ENCODE assay signal across 8 mouse cellular contexts in genomic region chr16:91546836-91547741, GRCm38 (mm10). TPM values are rescaled to one million over a fixed set of nuclear protein-coding genes. Genes with fewer than 3 reads are reported as not detected.
DNase-seq lines count a peak whose midpoint lies in the region; ATAC-seq and TF ChIP-seq lines count a peak whose summit lies in the region.

Ifngr2 (plus strand) TSS chr16:91547072.

- H3K9ac ChIP-seq in hindbrain, embryonic 15.5 days: peak within 1 kb of the TSS; percentile 88

- no peak for DNase-seq in Patski (ENCODE audit: low read depth, low spot score)
- peak; percentile 51 for DNase-seq in cerebellum, adult 9-10 months
- peak; percentile 83 for DNase-seq in gastrocnemius, adult 2 months
- peak; percentile 42 to 48 for DNase-seq in left cerebral cortex, postnatal 14 days (ENCODE audit: low spot score in 2 of 2)
- peak; percentile 62 to 63 for DNase-seq in right cerebral cortex, postnatal 10 days (ENCODE audit: low spot score in 2 of 2)

- WGBS in hindbrain, embryonic 15.5 days: 1% methylated on average over 57 of the region's 74 CpGs

- peaks cover 32% of the 10 kb centered on the region for H3K4me1 ChIP-seq in hindbrain, embryonic 15.5 days (replicated peaks)
- H3K4me1 ChIP-seq in megakaryocyte, embryonic 14.5 days: peaks cover 64% of the 10 kb centered on the region

- CTCF ChIA-PET in Patski (lab: Charles Lee): interaction anchor here (0.7 kb wide), 1 partner anchor 9 kb away, joined by 3 read pairs; no protein-coding TSS in a partner anchor

- H3K4me2 ChIP-seq in hindbrain, embryonic 15.5 days: peak within 1 kb of the TSS; percentile 72

- H3K27ac ChIP-seq in gastrocnemius, adult 2 months: peak within 1 kb of the TSS; percentile 96
- peak within 1 kb of the TSS; percentile 69 for H3K27ac ChIP-seq in hindbrain, embryonic 15.5 days (replicated peaks)

- in situ Hi-C loops in Patski (cut with MboI; ENCODE audit: low pct_unique_long_range_greater_than_20kb): no loop called here

- no peaks in the 10 kb centered on the region for H3K9me3 ChIP-seq in hindbrain, embryonic 15.5 days
- no peaks in the 10 kb centered on the region for H3K9me3 ChIP-seq in megakaryocyte, embryonic 14.5 days

- intact Hi-C loops in gastrocnemius, adult 2 months (cut with DNase I): no loop called here
- intact Hi-C loops in left cerebral cortex, postnatal 14 days (cut with DNase I): no loop called here

- no peaks in the 10 kb centered on the region for H3K36me3 ChIP-seq in hindbrain, embryonic 15.5 days
- peaks cover 17% of the 10 kb centered on the region for H3K36me3 ChIP-seq in megakaryocyte, embryonic 14.5 days (replicated peaks; ENCODE audit: low read length)

- no peaks in the 10 kb centered on the region for H3K27me3 ChIP-seq in Patski
- no peaks in the 10 kb centered on the region for H3K27me3 ChIP-seq in hindbrain, embryonic 15.5 days
- peaks cover 17% of the 10 kb centered on the region for H3K27me3 ChIP-seq in megakaryocyte, embryonic 14.5 days (replicated peaks)

- ATAC-seq in Patski: peak; percentile 84
- peak; percentile 87 for ATAC-seq in hindbrain, embryonic 15.5 days (ENCODE audit: low FRiP score, low read depth)
- no peak for ATAC-seq in megakaryocyte-erythroid progenitor cell, adult 5-6 weeks (replicated peaks; ENCODE audit: low FRiP score, low TSS enrichment, poor library complexity, severe bottlenecking)

- peak within 1 kb of the TSS; percentile 99 for H3K4me3 ChIP-seq in gastrocnemius, adult 2 months
- peak within 1 kb of the TSS; percentile 89 for H3K4me3 ChIP-seq in hindbrain, embryonic 15.5 days
- H3K4me3 ChIP-seq in megakaryocyte, embryonic 14.5 days (replicated peaks): peak within 1 kb of the TSS; percentile 97

- no peak for TF ChIP-seq CTCF in Patski (IDR thresholded peaks at IDR 0.05)
- TF ChIP-seq CTCF in gastrocnemius, adult 2 months (IDR thresholded peaks at IDR 0.05): no peak

- POLR2A ChIA-PET in Patski (lab: Charles Lee): no interaction called here

RNA-seq across cellular contexts. Expression of gene Ifngr2, which starts in this region (rescaled TPM):
- polyA plus RNA-seq in Patski (2021): 31.3 TPM
- 10 to 100 TPM; 55.2 to 55.5 TPM for total RNA-seq in gastrocnemius, adult 2 months (2021)
- 105 and 106 TPM in 2 replicates for polyA plus RNA-seq in hindbrain, embryonic 15.5 days (2015; fragmentation: Nextera tagmentation; extraction: Ambion mirVana)
- total RNA-seq in left cerebral cortex, postnatal 14 days (2021): 10 to 100 TPM; 62.0 to 62.6 TPM
- polyA plus RNA-seq in megakaryocyte, embryonic 14.5 days (2012; ENCODE audit: insufficient read depth, low replicate concordance): 12.5 and 13.8 TPM in 2 replicates
- 7.2 and 8.7 TPM in 2 replicates for total RNA-seq in megakaryocyte-erythroid progenitor cell, adult 5-6 weeks (2014; fragmentation: Nextera tagmentation)
- 5.4 and 6.7 TPM in 2 replicates for total RNA-seq in megakaryocyte-erythroid progenitor cell, adult 5-6 weeks (2017)

Comparison
In these comparisons a context has a peak if more than half of its experiments do, and no peak if none do; other contexts are left out.
1. RNA of gene Ifngr2 (total RNA-seq): 62.0 to 62.6 TPM in left cerebral cortex, postnatal 14 days and 55.2 to 55.5 TPM in gastrocnemius, adult 2 months; 5.4 to 8.7 TPM in megakaryocyte-erythroid progenitor cell, adult 5-6 weeks; every median in the first group is over 4 times any median in the second.
2. Peak in every context shown above with its lines, with median percentiles within 50 percentile points of each other: H3K4me3 ChIP-seq.